Mouse (Mus musculus): Measurements from ENCODE around the gene Gm8020.
"Not testable (repeated sequence)": the region's sequence is repeated elsewhere in the genome, so short reads cannot be mapped to it uniquely, and the experiment has no call there.

Gm8020 gene

DNA sequence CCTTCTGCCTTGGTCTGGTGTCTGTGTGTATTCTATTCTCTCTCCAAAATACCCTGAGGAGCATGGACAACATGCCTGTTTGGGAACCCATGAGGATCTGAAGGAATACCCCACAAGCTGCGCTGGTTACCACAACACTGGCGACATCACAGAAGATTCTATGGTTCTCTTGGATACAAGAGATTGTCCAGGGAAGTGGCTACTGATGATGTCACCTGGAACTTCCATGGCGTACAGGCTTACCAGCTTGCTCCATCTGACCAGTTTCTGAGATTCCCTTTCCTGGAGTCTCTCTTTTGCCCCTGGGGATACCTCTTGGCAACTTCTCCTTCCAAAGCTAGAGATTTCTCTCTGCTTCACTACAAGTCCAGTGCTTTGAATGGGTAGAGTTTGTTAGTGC lies at the start of gene Gm8020:
Gene Gm8020 (minus strand): TSS at position 101 of the 400 bp plus-strand sequence.
- not testable (repeated sequence) for DNase-seq (ENCODE audit: low read depth in 1 of 2, low spot score in 2 of 2)

DNA sequence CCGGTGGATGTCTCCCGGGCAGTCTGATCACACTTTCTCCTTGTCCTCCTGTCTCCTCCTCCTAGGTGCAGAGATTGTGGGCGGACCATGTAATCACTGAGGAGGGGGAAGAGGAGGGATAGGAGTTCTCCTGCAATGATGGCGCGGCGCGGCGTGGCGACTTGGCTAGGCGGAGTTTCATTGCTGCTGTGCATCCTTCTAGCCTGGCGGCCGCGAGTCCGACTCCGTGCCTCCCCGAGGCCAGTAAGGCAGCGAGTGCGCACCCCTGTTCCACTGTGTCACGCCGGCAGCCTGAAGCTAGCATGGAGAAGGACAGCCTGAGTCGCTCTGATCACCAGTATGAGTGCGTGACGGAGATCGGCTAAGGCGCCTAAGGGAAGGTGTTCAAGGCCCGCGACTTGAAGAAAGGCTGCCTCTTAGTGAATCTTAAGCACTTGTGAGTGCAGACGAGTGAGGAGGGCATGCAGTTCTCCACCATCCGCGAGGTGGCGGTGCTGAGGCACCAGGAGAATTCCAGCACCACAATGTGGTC lies 41.1 kb upstream of the Gm8020 start:
- not testable (repeated sequence) for DNase-seq (ENCODE audit: low read depth in 1 of 2, low spot score in 2 of 2)

DNA sequence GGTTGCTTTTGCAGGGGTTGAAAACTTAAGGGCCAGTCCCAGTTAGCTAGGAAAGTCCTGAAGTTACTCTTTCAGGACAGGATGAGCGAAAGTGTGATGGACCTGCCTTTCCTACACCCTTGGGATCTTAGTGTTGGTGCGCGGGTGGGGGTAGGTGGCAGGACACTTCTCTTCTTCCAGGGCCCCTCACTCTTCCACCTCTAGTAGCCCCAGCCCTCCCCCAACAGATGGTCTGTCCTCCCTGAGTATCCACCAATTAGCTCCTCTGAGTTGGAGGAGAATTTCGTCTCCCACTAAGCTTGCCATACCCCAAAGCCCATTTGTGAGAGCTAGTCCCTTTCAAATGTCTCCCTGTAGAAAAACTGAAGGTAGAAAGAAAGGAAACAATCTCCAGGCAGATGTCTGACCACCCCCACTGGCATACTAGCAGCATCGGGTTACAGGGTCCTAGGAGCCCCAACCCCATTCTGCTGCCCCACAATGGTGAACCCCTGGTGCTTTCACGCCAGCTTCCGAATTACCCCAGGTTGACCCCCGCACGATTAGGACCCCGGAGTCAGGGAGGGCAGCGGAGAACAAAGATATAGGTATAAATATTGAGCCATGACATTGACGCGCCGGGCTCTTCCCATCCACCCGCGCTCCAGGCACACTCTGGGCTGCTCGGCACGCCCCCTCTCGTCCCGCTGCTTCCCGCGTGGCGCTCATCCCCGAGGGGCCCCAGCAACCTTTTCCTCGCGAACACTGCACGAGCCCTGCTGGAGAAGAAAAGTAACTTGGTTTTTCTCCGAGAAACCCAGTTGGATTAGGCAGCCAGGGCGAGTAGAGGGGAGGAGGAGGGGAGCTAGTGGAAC lies 40.4 kb upstream of the Gm8020 start:
- DNase-seq (ENCODE audit: low read depth in 1 of 2, low spot score in 2 of 2): not testable (repeated sequence)

- not testable (repeated sequence) for DNase-seq (ENCODE audit: low read depth in 1 of 2, low spot score in 2 of 2)
These were observed 22.0 kb upstream of the Gm8020 start, which contains the start of gene Gm8024 for GRCm38 (mm10) chr14:42524182-42524581. Gm8024 (minus strand) TSS chr14:42524282.

DNA sequence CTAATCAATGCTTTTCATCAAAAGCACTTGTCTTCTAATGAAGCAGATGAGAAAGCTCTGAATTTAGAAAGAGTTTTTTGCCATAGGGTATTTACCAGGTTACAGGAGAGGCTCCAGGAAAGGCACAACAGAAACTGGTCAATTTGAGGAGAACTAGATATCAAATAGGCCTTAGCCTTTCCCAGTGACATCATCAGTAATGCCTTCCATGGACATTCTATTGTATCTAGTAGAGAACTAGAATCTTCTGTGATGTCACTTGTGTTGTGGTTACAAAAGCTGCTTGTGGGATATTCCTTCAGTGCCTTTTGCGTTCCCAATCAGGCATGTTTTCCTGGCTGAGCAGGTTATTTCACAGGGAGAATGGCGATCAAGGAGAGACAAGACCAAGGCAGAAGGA lies 38.6 kb downstream of the Gm8020 start, which contains the start of gene Gm8011:
Gene Gm8011 (plus strand): TSS at position 301 of the 400 bp plus-strand sequence.
- DNase-seq (ENCODE audit: low read depth in 1 of 2, low spot score in 2 of 2): not testable (repeated sequence)
